Mouse (Mus musculus): ENCODE measurements at regions not wholly inside any gene's neighbourhood (a gene's known extent, or its start where the extent isn't known, plus 50 kb on each side); places are given as distances from the start of the nearest gene placed in this dataset.

- H3K27ac ChIP-seq (ENCODE audit: insufficient read depth, low read depth, low read length) = no peak overlapping the region
- no peak for DNase-seq
These were observed 199.5 kb downstream of the Gadd45g start for GRCm38 (mm10) chr13:52046020-52046419.

GRCm38 (mm10) chr13:52046700-52047099 lies 200.2 kb downstream of the Gadd45g start:
- Histone ChIP-seq H3K4me3 (ENCODE audit: insufficient read depth, low read depth, low read length) (no peak overlapping the region), H3K36me3 (ENCODE audit: control insufficient read depth, insufficient read depth, low read length) (no peaks in the 10 kb centered on the region), H3K27me3 (replicated peaks; ENCODE audit: control insufficient read depth, insufficient read depth, low read length) (no peaks in the 10 kb centered on the region), H3K27ac (ENCODE audit: insufficient read depth, low read depth, low read length) (no peak overlapping the region), H3K4me1 (ENCODE audit: control insufficient read depth, insufficient read depth, low read length) (peaks cover 3% of the 10 kb centered on the region; the same call in 1 of the 2 replicates)
- no peak for DNase-seq
- no peak for TF ChIP-seq POLR2A (IDR thresholded peaks at IDR 0.05; ENCODE audit: low read depth, low read length)
- TF ChIP-seq CTCF (conservative IDR thresholded peaks at IDR 0.05; ENCODE audit: insufficient read depth, insufficient read length, low read depth, low read length) = no peak
- WGBS = 69% methylated on average over 11 of the region's 11 CpGs

More at GRCm38 (mm10) chr13:52046020-52046419, 199.5 kb downstream of the Gadd45g start:
- TF ChIP-seq CTCF (conservative IDR thresholded peaks at IDR 0.05; ENCODE audit: insufficient read depth, insufficient read length, low read depth, low read length) (no peak), POLR2A (IDR thresholded peaks at IDR 0.05; ENCODE audit: low read depth, low read length) (no peak)
- WGBS = 64% methylated on average over 5 of the region's 5 CpGs
- Histone ChIP-seq H3K4me1 (ENCODE audit: control insufficient read depth, insufficient read depth, low read length) (peaks cover 3% of the 10 kb centered on the region; the same call in 1 of the 2 replicates), H3K27me3 (replicated peaks; ENCODE audit: control insufficient read depth, insufficient read depth, low read length) (no peaks in the 10 kb centered on the region), H3K4me3 (ENCODE audit: insufficient read depth, low read depth, low read length) (no peak overlapping the region), H3K36me3 (ENCODE audit: control insufficient read depth, insufficient read depth, low read length) (no peaks in the 10 kb centered on the region)

GRCm38 (mm10) chr13:52047937-52048336 lies 201.5 kb downstream of the Gadd45g start:
- no peaks in the 10 kb centered on the region for H3K27me3 ChIP-seq (replicated peaks; ENCODE audit: control insufficient read depth, insufficient read depth, low read length)
- no peak overlapping the region for H3K4me3 ChIP-seq (ENCODE audit: insufficient read depth, low read depth, low read length)
- TF ChIP-seq POLR2A (IDR thresholded peaks at IDR 0.05; ENCODE audit: low read depth, low read length) = no peak
- H3K4me1 ChIP-seq (ENCODE audit: control insufficient read depth, insufficient read depth, low read length) = peaks cover 3% of the 10 kb centered on the region; the same call in 1 of the 2 replicates
- DNase-seq = no peak
- H3K36me3 ChIP-seq (ENCODE audit: control insufficient read depth, insufficient read depth, low read length) = no peaks in the 10 kb centered on the region
- WGBS = 75% methylated on average over 6 of the region's 6 CpGs
- no peak overlapping the region for H3K27ac ChIP-seq (ENCODE audit: insufficient read depth, low read depth, low read length)

- Histone ChIP-seq H3K4me1 (ENCODE audit: control insufficient read depth, insufficient read depth, low read length) (peaks cover 3% of the 10 kb centered on the region; the same call in 1 of the 2 replicates), H3K36me3 (ENCODE audit: control insufficient read depth, insufficient read depth, low read length) (no peaks in the 10 kb centered on the region), H3K4me3 (ENCODE audit: insufficient read depth, low read depth, low read length) (no peak overlapping the region), H3K27me3 (replicated peaks; ENCODE audit: control insufficient read depth, insufficient read depth, low read length) (no peaks in the 10 kb centered on the region), H3K27ac (ENCODE audit: insufficient read depth, low read depth, low read length) (no peak overlapping the region)
- no peak for TF ChIP-seq POLR2A (IDR thresholded peaks at IDR 0.05; ENCODE audit: low read depth, low read length)
- no peak for TF ChIP-seq CTCF (conservative IDR thresholded peaks at IDR 0.05; ENCODE audit: insufficient read depth, insufficient read length, low read depth, low read length)
- peak; percentile 85 for DNase-seq
- 30% methylated on average over 3 of the region's 3 CpGs for WGBS
These were observed 202.3 kb downstream of the Gadd45g start for GRCm38 (mm10) chr13:52048777-52049176.

- no peak overlapping the region for H3K27ac ChIP-seq (ENCODE audit: insufficient read depth, low read depth, low read length)
- no peak overlapping the region for H3K4me3 ChIP-seq (ENCODE audit: insufficient read depth, low read depth, low read length)
- no peaks in the 10 kb centered on the region for H3K36me3 ChIP-seq (ENCODE audit: control insufficient read depth, insufficient read depth, low read length)
- no peak for TF ChIP-seq POLR2A (IDR thresholded peaks at IDR 0.05; ENCODE audit: low read depth, low read length)
- TF ChIP-seq CTCF (conservative IDR thresholded peaks at IDR 0.05; ENCODE audit: insufficient read depth, insufficient read length, low read depth, low read length) = no peak
- H3K27me3 ChIP-seq (replicated peaks; ENCODE audit: control insufficient read depth, insufficient read depth, low read length) = no peaks in the 10 kb centered on the region
- 100% methylated on average over 2 of the region's 2 CpGs for WGBS
- no peak for DNase-seq
- H3K4me1 ChIP-seq (ENCODE audit: control insufficient read depth, insufficient read depth, low read length) = peaks cover 3% of the 10 kb centered on the region; the same call in 1 of the 2 replicates
These were observed 202.8 kb downstream of the Gadd45g start for GRCm38 (mm10) chr13:52049249-52049648.

- H3K4me3 ChIP-seq (ENCODE audit: insufficient read depth, low read depth, low read length) = no peak overlapping the region
- no peak for TF ChIP-seq CTCF (conservative IDR thresholded peaks at IDR 0.05; ENCODE audit: insufficient read depth, insufficient read length, low read depth, low read length)
- TF ChIP-seq POLR2A (IDR thresholded peaks at IDR 0.05; ENCODE audit: low read depth, low read length) = no peak
- no peaks in the 10 kb centered on the region for H3K36me3 ChIP-seq (ENCODE audit: control insufficient read depth, insufficient read depth, low read length)
- peaks cover 15% of the 10 kb centered on the region; the same call in 1 of the 2 replicates for H3K4me1 ChIP-seq (ENCODE audit: control insufficient read depth, insufficient read depth, low read length)
- no peaks in the 10 kb centered on the region for H3K27me3 ChIP-seq (replicated peaks; ENCODE audit: control insufficient read depth, insufficient read depth, low read length)
- 50% methylated on average over 8 of the region's 8 CpGs for WGBS
- DNase-seq = peak; percentile 77
- H3K27ac ChIP-seq (ENCODE audit: insufficient read depth, low read depth, low read length) = peak overlapping the region; percentile 53; the same call in 1 of the 2 replicates
These were observed 209.3 kb downstream of the Gadd45g start for GRCm38 (mm10) chr13:52055741-52056140.

- 49% methylated on average over 10 of the region's 10 CpGs for WGBS
- DNase-seq = peak; percentile 93
- H3K27ac ChIP-seq (ENCODE audit: insufficient read depth, low read depth, low read length) = no peak overlapping the region
- no peaks in the 10 kb centered on the region for H3K36me3 ChIP-seq (ENCODE audit: control insufficient read depth, insufficient read depth, low read length)
- no peaks in the 10 kb centered on the region for H3K27me3 ChIP-seq (replicated peaks; ENCODE audit: control insufficient read depth, insufficient read depth, low read length)
- peaks cover 22% of the 10 kb centered on the region; the same call in 1 of the 2 replicates for H3K4me1 ChIP-seq (ENCODE audit: control insufficient read depth, insufficient read depth, low read length)
- TF ChIP-seq POLR2A (IDR thresholded peaks at IDR 0.05; ENCODE audit: low read depth, low read length) (no peak), CTCF (conservative IDR thresholded peaks at IDR 0.05; ENCODE audit: insufficient read depth, insufficient read length, low read depth, low read length) (no peak)
- H3K4me3 ChIP-seq (ENCODE audit: insufficient read depth, low read depth, low read length) = no peak overlapping the region
These were observed 211.0 kb downstream of the Gadd45g start for GRCm38 (mm10) chr13:52057456-52057855.
